Mouse (Mus musculus) bone marrow macrophage, adult 2 months (primary cell): ENCODE data around the gene Traip.

Experiments used
- CTCF ChIP-seq: IDR thresholded peaks from 2 replicates; pipeline ENCODE4 v1.5.1; 2012; ENCODE audit warnings: low read depth, mild to moderate bottlenecking, low read length, moderate library complexity
- POLR2A ChIP-seq: IDR thresholded peaks from 2 replicates; pipeline ENCODE4 v1.6.1; 2012; ENCODE audit warnings: mild to moderate bottlenecking, low read depth, low read length, borderline replicate concordance

GRCm38 (mm10) chr9:107996049-107996448, 46.1 kb downstream of the Traip start, which contains the start of gene Gm20662:
- TF ChIP-seq CTCF (no peak), POLR2A (no peak)
